ENCODE assay signal across 8 mouse cellular contexts in genomic region chr16:38712581-38713403, GRCm38 (mm10). TPM values are rescaled to one million over a fixed set of nuclear protein-coding genes. Genes with fewer than 3 reads are reported as not detected.
DNase-seq lines count a peak whose midpoint lies in the region; ATAC-seq lines count a peak whose summit lies in the region.

TSS of gene Arhgap31 (minus strand) at chr16:38713274.

- H3K4me2 ChIP-seq in forebrain, embryonic 11.5 days (ENCODE audit: low read depth, low read length, severe bottlenecking), result peak within 1 kb of the TSS; percentile 90
- peak within 1 kb of the TSS; percentile 82 for H3K4me2 ChIP-seq in heart, embryonic 14.5 days (ENCODE audit: low read length)
- peak within 1 kb of the TSS; percentile 80 for H3K4me2 ChIP-seq in liver, embryonic 13.5 days

- DNase-seq in CD4-positive helper T cell, adult 2 months (ENCODE audit: low read depth, low spot score), result peak; percentile 87
- peak; percentile 85 for DNase-seq in forebrain, embryonic 11.5 days (ENCODE audit: low spot score)
- DNase-seq in kidney, postnatal 10 days, result peak; percentile 91
- peak; percentile 13 for DNase-seq in liver, embryonic 13.5 days
- DNase-seq in natural killer cell, adult 2 months (ENCODE audit: low spot score in 2 of 2), result peak; percentile 32 to 50
- DNase-seq in splenic B cell, adult 2 months (ENCODE audit: low read depth, low spot score), result peak; percentile 70

- peak within 1 kb of the TSS; percentile 97 for H3K27ac ChIP-seq in brown adipose tissue, adult 24 weeks (replicated peaks; ENCODE audit: low read depth, low read length)
- peak within 1 kb of the TSS; percentile 50 for H3K27ac ChIP-seq in forebrain, embryonic 11.5 days (ENCODE audit: low read depth, low read length)
- peak within 1 kb of the TSS; percentile 99 for H3K27ac ChIP-seq in heart, embryonic 14.5 days (replicated peaks in 1 of 2; ENCODE audit: control insufficient read depth in 1 of 2, insufficient read depth in 1 of 2, low read depth in 2 of 2, low read length in 2 of 2)
- peak within 1 kb of the TSS; percentile 61 for H3K27ac ChIP-seq in liver, embryonic 13.5 days

- no peaks in the 10 kb centered on the region for H3K36me3 ChIP-seq in forebrain, embryonic 11.5 days (ENCODE audit: control insufficient read depth, insufficient read depth, low read length)
- peaks cover 21% of the 10 kb centered on the region for H3K36me3 ChIP-seq in heart, embryonic 14.5 days (ENCODE audit: control insufficient read depth, insufficient read depth, low read length)
- no peaks in the 10 kb centered on the region for H3K36me3 ChIP-seq in liver, embryonic 13.5 days
- no peaks in the 10 kb centered on the region for H3K36me3 ChIP-seq in splenic B cell, adult 2 months (ENCODE audit: control insufficient read depth, insufficient read depth, low read length, poor library complexity, severe bottlenecking)

- H3K4me1 ChIP-seq in brown adipose tissue, adult 24 weeks (ENCODE audit: control insufficient read depth, insufficient read depth, insufficient read length, low read length), result peaks cover 7% of the 10 kb centered on the region
- H3K4me1 ChIP-seq in forebrain, embryonic 11.5 days (replicated peaks; ENCODE audit: control insufficient read depth, insufficient read depth, low read length), result peaks cover 2% of the 10 kb centered on the region; the same call in 1 of the 2 replicates
- H3K4me1 ChIP-seq in heart, embryonic 14.5 days (ENCODE audit: control insufficient read depth in 2 of 2, insufficient read depth in 2 of 2, low read length in 2 of 2), result peaks cover 20 to 33% of the 10 kb centered on the region in 2 experiments
- H3K4me1 ChIP-seq in liver, embryonic 13.5 days (replicated peaks), result peaks cover 19% of the 10 kb centered on the region; the same call in 1 of the 2 replicates

- peak; percentile 91 for ATAC-seq in forebrain, embryonic 11.5 days (replicated peaks; ENCODE audit: low FRiP score)
- peak; percentile 91 for ATAC-seq in heart, embryonic 14.5 days (ENCODE audit: insufficient number of reproducible peaks, insufficient read depth, low FRiP score, low read depth)
- ATAC-seq in liver, embryonic 13.5 days (ENCODE audit: low read depth), result peak; percentile 91

- WGBS in forebrain, embryonic 11.5 days, result under 1% methylated on average over 69 of the region's 74 CpGs
- under 1% methylated on average over 72 of the region's 74 CpGs for WGBS in heart, embryonic 14.5 days
- WGBS in liver, embryonic 13.5 days (ENCODE audit: insufficient replicate concordance), result under 1% methylated on average over 74 of the region's 74 CpGs

- peak within 1 kb of the TSS; percentile 96 for H3K4me3 ChIP-seq in brown adipose tissue, adult 24 weeks (ENCODE audit: insufficient read depth, low read depth, low read length)
- peak within 1 kb of the TSS; percentile 58 for H3K4me3 ChIP-seq in forebrain, embryonic 11.5 days (ENCODE audit: low read depth, low read length)
- H3K4me3 ChIP-seq in heart, embryonic 14.5 days (ENCODE audit: control insufficient read depth in 1 of 2, insufficient read depth in 1 of 2, low read depth in 1 of 2, low read length in 2 of 2), result peak within 1 kb of the TSS; percentile 83 to 95
- H3K4me3 ChIP-seq in liver, embryonic 13.5 days (replicated peaks), result peak within 1 kb of the TSS; percentile 63

- peak within 1 kb of the TSS; percentile 78 for H3K9ac ChIP-seq in forebrain, embryonic 11.5 days (ENCODE audit: low read length)
- H3K9ac ChIP-seq in heart, embryonic 14.5 days (ENCODE audit: low read length), result peak within 1 kb of the TSS; percentile 95
- peak within 1 kb of the TSS; percentile 67 for H3K9ac ChIP-seq in liver, embryonic 13.5 days

- H3K9me3 ChIP-seq in forebrain, embryonic 11.5 days (ENCODE audit: control insufficient read depth, low read length), result no peaks in the 10 kb centered on the region
- H3K9me3 ChIP-seq in heart, embryonic 14.5 days (ENCODE audit: control insufficient read depth, low read length), result no peaks in the 10 kb centered on the region
- H3K9me3 ChIP-seq in liver, embryonic 13.5 days (replicated peaks), result no peaks in the 10 kb centered on the region

- H3K27me3 ChIP-seq in forebrain, embryonic 11.5 days (ENCODE audit: control insufficient read depth, insufficient read depth, low read length), result no peaks in the 10 kb centered on the region
- no peaks in the 10 kb centered on the region for H3K27me3 ChIP-seq in heart, embryonic 14.5 days (ENCODE audit: control insufficient read depth, insufficient read depth, low read length)
- H3K27me3 ChIP-seq in liver, embryonic 13.5 days, result peaks cover 60% of the 10 kb centered on the region
- no peaks in the 10 kb centered on the region for H3K27me3 ChIP-seq in splenic B cell, adult 2 months (ENCODE audit: control insufficient read depth, insufficient read depth, low read length, poor library complexity, severe bottlenecking)

RNA-seq across cellular contexts. Expression of gene Arhgap31, which starts in this region (rescaled TPM):
- polyA plus RNA-seq in brown adipose tissue, adult 24 weeks (2012; ENCODE audit: insufficient read depth, insufficient read length, missing spikeins), result 7.5 and 9.7 TPM in 2 replicates
- polyA plus RNA-seq in forebrain, embryonic 11.5 days (2014; fragmentation: Nextera tagmentation; extraction: Ambion mirVana), result 9.2 and 10.8 TPM in 2 replicates
- polyA plus RNA-seq in heart, embryonic 14.5 days (2014; fragmentation: Nextera tagmentation; extraction: Ambion mirVana), result 46.6 and 51.3 TPM in 2 replicates
- 1.2 and 1.6 TPM in 2 replicates for polyA plus RNA-seq in liver, embryonic 13.5 days (2015; fragmentation: Nextera tagmentation; extraction: Ambion mirVana)

Comparison
In these comparisons a context has a peak if more than half of its experiments do, and no peak if none do; other contexts are left out.
1. Peak in every context shown above with its lines: DNase-seq, ATAC-seq, H3K4me3 ChIP-seq and H3K27ac ChIP-seq.
2. DNase-seq: peak in every context shown above with its lines; median percentile 91 in kidney, postnatal 10 days; 87 in CD4-positive helper T cell, adult 2 months; 85 in forebrain, embryonic 11.5 days; 70 in splenic B cell, adult 2 months; 41 in natural killer cell, adult 2 months; 13 in liver, embryonic 13.5 days.